Mouse (Mus musculus): ENCODE results near the gene Stac2.
A peak's percentile ranks its signal among the peaks of the same experiment; 100 is the strongest.

Gene Stac2

GRCm38 (mm10) chr11:98052989-98053834, at the start of gene Stac2:
Stac2 (minus strand) TSS chr11:98053462.
- DNase-seq (ENCODE audit: low spot score in 2 of 2) = peak; percentile 71 to 80

- no peak for DNase-seq (ENCODE audit: low spot score in 2 of 2)
These were observed 48.1 kb upstream of the Stac2 start for GRCm38 (mm10) chr11:98101332-98101731.

- no peak for DNase-seq (ENCODE audit: low spot score in 2 of 2)
These were observed 37.3 kb upstream of the Stac2 start for GRCm38 (mm10) chr11:98090583-98090982.

- DNase-seq (ENCODE audit: low spot score in 2 of 2) = no peak
These were observed 35.0 kb upstream of the Stac2 start for GRCm38 (mm10) chr11:98088224-98088623.

- no peak for DNase-seq (ENCODE audit: low spot score in 2 of 2)
These were observed 33.3 kb upstream of the Stac2 start for GRCm38 (mm10) chr11:98086574-98086973.

GRCm38 (mm10) chr11:98086141-98086540, 32.9 kb upstream of the Stac2 start:
- DNase-seq (ENCODE audit: low spot score in 2 of 2) = no peak

GRCm38 (mm10) chr11:98082745-98083144, 29.5 kb upstream of the Stac2 start:
- no peak for DNase-seq (ENCODE audit: low spot score in 2 of 2)

- no peak for DNase-seq (ENCODE audit: low spot score in 2 of 2)
These were observed 27.2 kb upstream of the Stac2 start for GRCm38 (mm10) chr11:98080450-98080849.

GRCm38 (mm10) chr11:98077086-98077485, 23.8 kb upstream of the Stac2 start:
- DNase-seq (ENCODE audit: low spot score in 2 of 2) = no peak

- DNase-seq (ENCODE audit: low spot score in 2 of 2) = peak; percentile 75 to 90
These were observed 22.0 kb upstream of the Stac2 start for GRCm38 (mm10) chr11:98075195-98075808.

GRCm38 (mm10) chr11:98073442-98073841, 20.2 kb upstream of the Stac2 start:
- DNase-seq (ENCODE audit: low spot score in 2 of 2) = no peak

GRCm38 (mm10) chr11:98067255-98067654, 14.0 kb upstream of the Stac2 start:
- DNase-seq (ENCODE audit: low spot score in 2 of 2) = no peak

GRCm38 (mm10) chr11:98066201-98066600, 12.9 kb upstream of the Stac2 start:
- no peak for DNase-seq (ENCODE audit: low spot score in 2 of 2)

GRCm38 (mm10) chr11:98061904-98062562, 8.8 kb upstream of the Stac2 start:
- no peak for DNase-seq (ENCODE audit: low spot score in 2 of 2)

GRCm38 (mm10) chr11:98061441-98061840, 8.2 kb upstream of the Stac2 start:
- DNase-seq (ENCODE audit: low spot score in 2 of 2) = no peak

GRCm38 (mm10) chr11:98060104-98060692, 6.9 kb upstream of the Stac2 start:
- no peak for DNase-seq (ENCODE audit: low spot score in 2 of 2)

- DNase-seq (ENCODE audit: low spot score in 2 of 2) = no peak
These were observed 6.4 kb upstream of the Stac2 start for GRCm38 (mm10) chr11:98059662-98060061.

GRCm38 (mm10) chr11:98057998-98058397, 4.7 kb upstream of the Stac2 start:
- DNase-seq (ENCODE audit: low spot score in 2 of 2) = no peak

- DNase-seq (ENCODE audit: low spot score in 2 of 2) = no peak
These were observed 4.2 kb upstream of the Stac2 start for GRCm38 (mm10) chr11:98057466-98057865.

- no peak for DNase-seq (ENCODE audit: low spot score in 2 of 2)
These were observed 903 bp downstream of the Stac2 start for GRCm38 (mm10) chr11:98052129-98052988.

- DNase-seq (ENCODE audit: low spot score in 2 of 2) = no peak
These were observed 1.6 kb downstream of the Stac2 start for GRCm38 (mm10) chr11:98051611-98052128.
